Mouse (Mus musculus): ENCODE measurements at regions not wholly inside any gene's neighbourhood (a gene's known extent, or its start where the extent isn't known, plus 50 kb on each side); places are given as distances from the start of the nearest gene placed in this dataset.

DNA sequence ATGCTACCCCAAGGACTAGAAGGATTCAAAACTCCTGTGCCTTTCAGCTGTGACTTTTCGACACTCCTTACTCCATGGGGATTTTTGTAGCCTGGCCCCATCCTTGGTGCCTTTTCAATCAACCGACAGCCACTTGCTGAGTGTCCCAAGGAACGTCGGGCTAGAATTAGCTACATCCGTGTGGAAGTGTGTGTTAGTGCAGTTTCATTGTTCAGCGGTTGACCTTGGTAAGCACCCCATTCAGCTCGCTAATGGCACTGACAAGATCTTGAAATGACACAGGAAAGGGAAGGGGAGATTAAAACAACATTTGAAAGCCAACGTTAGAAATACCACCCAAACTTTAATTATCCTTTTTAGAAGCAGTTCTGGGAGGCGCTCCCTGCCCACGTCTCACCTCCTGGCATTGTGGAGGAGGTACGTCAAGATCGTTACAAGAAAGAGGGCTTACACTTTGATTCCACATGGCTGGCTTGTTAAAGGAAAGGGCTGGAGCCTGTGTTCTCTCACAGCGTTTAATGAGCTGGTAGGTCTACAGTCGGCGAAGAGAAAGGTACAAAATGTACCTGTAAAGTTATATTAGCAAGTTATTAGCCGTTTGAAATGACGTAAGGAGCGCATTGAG lies 536.4 kb downstream of the Fam19a2 start:
- ATAC-seq (ENCODE audit: low FRiP score) = no peak
- no peak overlapping the region for H3K9ac ChIP-seq (ENCODE audit: low read length)

DNA sequence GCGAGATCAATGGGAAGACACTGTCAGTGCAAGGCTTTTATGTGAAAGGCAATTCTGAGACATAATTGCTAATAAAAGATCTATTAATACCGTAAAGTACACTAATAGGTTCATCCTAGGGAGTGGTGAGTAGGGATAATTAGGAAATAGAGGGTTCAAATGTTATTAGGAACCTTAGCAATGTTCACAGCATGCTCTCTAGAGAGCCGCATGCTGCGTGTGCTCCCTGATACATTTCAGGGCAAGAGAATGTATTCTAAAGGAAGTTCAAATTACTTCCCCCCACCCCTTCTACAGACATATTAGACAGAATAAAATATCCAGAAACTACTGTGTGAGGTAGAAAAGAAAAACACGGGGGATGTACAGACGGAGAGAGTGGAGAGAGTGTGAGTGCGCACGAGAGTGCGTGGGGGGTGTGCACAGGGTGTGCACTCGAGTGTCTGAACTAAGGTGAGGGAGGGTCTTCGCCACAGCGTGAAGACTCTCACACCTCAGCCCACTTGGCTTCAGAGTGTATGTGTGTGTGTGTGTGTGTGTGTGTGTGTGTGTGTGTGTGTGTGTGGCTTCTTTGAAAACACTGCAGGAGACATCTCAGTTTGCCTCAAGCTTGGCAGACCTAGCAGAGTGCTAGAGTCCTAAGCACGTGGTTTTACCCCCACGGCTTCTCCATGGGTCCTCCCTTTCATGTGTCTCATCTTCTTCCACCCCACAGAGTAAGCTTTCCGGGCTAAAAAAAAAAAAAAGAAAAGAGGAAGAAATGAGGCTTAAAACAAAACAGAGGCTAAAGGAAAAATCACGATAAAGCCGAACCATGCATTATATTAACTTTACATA lies 537.1 kb downstream of the Fam19a2 start:
- no peak overlapping the region for H3K4me2 ChIP-seq

More for the DNA sequence above, 536.4 kb downstream of the Fam19a2 start:
- DNase-seq (ENCODE audit: low spot score, missing footprints) = no peak
- Histone ChIP-seq H3K9me3 (ENCODE audit: control insufficient read depth, low read length) (no peaks in the 10 kb centered on the region), H3K27ac (ENCODE audit: low read depth, low read length) (no peak overlapping the region), H3K4me2 (no peak overlapping the region), H3K4me3 (ENCODE audit: low read depth, low read length) (no peak overlapping the region), H3K36me3 (ENCODE audit: control insufficient read depth, insufficient read depth, low read length) (no peaks in the 10 kb centered on the region), H3K4me1 (ENCODE audit: control insufficient read depth, insufficient read depth, low read length) (no peaks in the 10 kb centered on the region), H3K27me3 (ENCODE audit: control insufficient read depth, insufficient read depth, low read length) (no peaks in the 10 kb centered on the region)
- 70% methylated on average over 18 of the region's 18 CpGs for WGBS

DNA sequence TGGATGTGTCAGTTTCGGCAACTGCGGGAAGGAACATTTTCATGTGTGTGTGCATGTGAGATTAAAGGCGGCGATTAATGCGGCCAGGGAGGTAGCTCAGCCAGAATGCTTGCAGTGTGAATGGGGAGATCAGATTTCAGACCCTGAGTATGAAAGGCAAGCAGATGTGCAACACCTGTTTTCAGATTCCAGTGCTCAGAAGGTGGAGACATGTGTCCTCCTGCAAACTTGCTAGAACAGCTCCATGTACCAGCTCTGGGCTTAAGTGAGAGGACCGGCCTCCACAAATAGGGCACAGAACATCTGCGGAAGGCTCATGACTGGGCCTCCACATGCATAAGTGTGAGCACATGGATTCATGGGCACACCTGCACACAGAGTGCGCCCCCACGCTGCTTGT lies 547.1 kb downstream of the Fam19a2 start:
- 89% methylated on average over 9 of the region's 9 CpGs for WGBS
- Histone ChIP-seq H3K36me3 (ENCODE audit: control insufficient read depth, insufficient read depth, low read length) (no peaks in the 10 kb centered on the region), H3K9me3 (ENCODE audit: control insufficient read depth, low read length) (no peaks in the 10 kb centered on the region), H3K27me3 (ENCODE audit: control insufficient read depth, insufficient read depth, low read length) (no peaks in the 10 kb centered on the region), H3K27ac (ENCODE audit: low read depth, low read length) (no peak overlapping the region), H3K4me3 (ENCODE audit: low read depth, low read length) (no peak overlapping the region), H3K4me2 (no peak overlapping the region), H3K9ac (ENCODE audit: low read length) (no peak overlapping the region), H3K4me1 (ENCODE audit: control insufficient read depth, insufficient read depth, low read length) (no peaks in the 10 kb centered on the region)
- DNase-seq (ENCODE audit: low spot score, missing footprints) = no peak
- ATAC-seq (ENCODE audit: low FRiP score) = no peak

More for the DNA sequence above, 537.1 kb downstream of the Fam19a2 start:
- no peak for DNase-seq (ENCODE audit: low spot score, missing footprints)
- Histone ChIP-seq H3K4me3 (ENCODE audit: low read depth, low read length) (no peak overlapping the region), H3K9me3 (ENCODE audit: control insufficient read depth, low read length) (no peaks in the 10 kb centered on the region), H3K27me3 (ENCODE audit: control insufficient read depth, insufficient read depth, low read length) (no peaks in the 10 kb centered on the region), H3K36me3 (ENCODE audit: control insufficient read depth, insufficient read depth, low read length) (no peaks in the 10 kb centered on the region), H3K27ac (ENCODE audit: low read depth, low read length) (no peak overlapping the region), H3K9ac (ENCODE audit: low read length) (no peak overlapping the region), H3K4me1 (ENCODE audit: control insufficient read depth, insufficient read depth, low read length) (no peaks in the 10 kb centered on the region)
- WGBS = 85% methylated on average over 17 of the region's 17 CpGs
- ATAC-seq (ENCODE audit: low FRiP score) = no peak

DNA sequence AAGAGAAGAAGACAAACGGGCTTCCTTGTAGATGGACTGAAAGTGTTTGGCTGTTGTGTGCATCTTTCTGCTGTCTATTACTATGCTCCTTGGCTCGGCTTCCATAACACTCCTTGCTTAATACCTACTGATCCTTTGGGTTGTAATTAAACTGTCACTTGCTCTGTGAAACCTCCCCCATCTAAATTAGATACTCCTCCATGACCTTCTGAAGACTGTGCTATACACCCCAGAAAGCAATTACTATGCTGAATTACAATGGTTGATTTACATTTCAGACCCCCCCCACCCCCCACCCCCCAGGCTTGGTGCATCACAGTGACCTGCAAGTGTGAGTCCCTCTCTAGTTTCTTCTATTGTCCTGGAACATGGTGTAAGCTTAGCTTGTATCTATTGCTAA lies 549.3 kb downstream of the Fam19a2 start:
- Histone ChIP-seq H3K4me2 (no peak overlapping the region), H3K4me3 (ENCODE audit: low read depth, low read length) (no peak overlapping the region), H3K36me3 (ENCODE audit: control insufficient read depth, insufficient read depth, low read length) (no peaks in the 10 kb centered on the region), H3K9me3 (ENCODE audit: control insufficient read depth, low read length) (no peaks in the 10 kb centered on the region), H3K9ac (ENCODE audit: low read length) (no peak overlapping the region), H3K27me3 (ENCODE audit: control insufficient read depth, insufficient read depth, low read length) (no peaks in the 10 kb centered on the region), H3K4me1 (ENCODE audit: control insufficient read depth, insufficient read depth, low read length) (no peaks in the 10 kb centered on the region), H3K27ac (ENCODE audit: low read depth, low read length) (no peak overlapping the region)
- ATAC-seq (ENCODE audit: low FRiP score) (0 out of 2 replicates have a peak, but pooled peaks have one; percentile 35), DNase-seq (ENCODE audit: low spot score, missing footprints) (peak; percentile 28)
- 48% methylated on average over 2 of the region's 2 CpGs for WGBS

- DNase-seq (ENCODE audit: low spot score, missing footprints) (no peak), ATAC-seq (ENCODE audit: low FRiP score) (no peak)
- no peaks in the 10 kb centered on the region for H3K27me3 ChIP-seq (ENCODE audit: control insufficient read depth, insufficient read depth, low read length)
- H3K27ac ChIP-seq (ENCODE audit: low read depth, low read length) = no peak overlapping the region
- no peak overlapping the region for H3K4me2 ChIP-seq
- H3K9me3 ChIP-seq (ENCODE audit: control insufficient read depth, low read length) = no peaks in the 10 kb centered on the region
- H3K9ac ChIP-seq (ENCODE audit: low read length) = no peak overlapping the region
- no peak overlapping the region for H3K4me3 ChIP-seq (ENCODE audit: low read depth, low read length)
- no peaks in the 10 kb centered on the region for H3K4me1 ChIP-seq (ENCODE audit: control insufficient read depth, insufficient read depth, low read length)
- 38% methylated on average over 13 of the region's 13 CpGs for WGBS
- H3K36me3 ChIP-seq (ENCODE audit: control insufficient read depth, insufficient read depth, low read length) = no peaks in the 10 kb centered on the region
Measured at GRCm38 (mm10) chr10:123840061-123840751, 576.4 kb downstream of the Fam19a2 start.

GRCm38 (mm10) chr10:123842141-123842540 lies 578.3 kb downstream of the Fam19a2 start:
- WGBS = 85% methylated on average over 8 of the region's 8 CpGs

DNA sequence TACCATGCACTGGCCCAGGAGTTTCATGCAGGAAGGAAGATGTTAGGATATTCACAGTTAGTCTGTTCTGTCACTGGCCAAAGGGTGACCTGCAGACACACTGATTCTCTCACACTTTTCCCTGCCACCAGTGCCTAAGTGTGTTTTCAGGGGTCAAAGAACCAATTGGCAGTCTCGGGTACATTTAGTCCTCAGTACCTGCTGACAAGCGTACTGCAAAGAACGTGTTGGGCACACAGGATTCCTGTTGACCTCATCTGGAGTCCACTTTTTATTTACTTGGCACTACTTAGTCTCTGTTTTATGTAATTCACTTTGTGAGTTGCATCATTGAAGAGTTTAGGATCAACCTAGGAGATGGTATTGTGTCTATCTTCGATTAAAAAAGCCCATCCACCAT lies 579.8 kb downstream of the Fam19a2 start:
- 87% methylated on average over 4 of the region's 4 CpGs for WGBS
- H3K9me3 ChIP-seq (ENCODE audit: control insufficient read depth, low read length) = no peaks in the 10 kb centered on the region
- no peaks in the 10 kb centered on the region for H3K27me3 ChIP-seq (ENCODE audit: control insufficient read depth, insufficient read depth, low read length)
- DNase-seq (ENCODE audit: low spot score, missing footprints) (no peak), ATAC-seq (ENCODE audit: low FRiP score) (no peak)
- H3K4me3 ChIP-seq (ENCODE audit: low read depth, low read length) = no peak overlapping the region
- no peak overlapping the region for H3K4me2 ChIP-seq
- H3K4me1 ChIP-seq (ENCODE audit: control insufficient read depth, insufficient read depth, low read length) = no peaks in the 10 kb centered on the region
- no peak overlapping the region for H3K27ac ChIP-seq (ENCODE audit: low read depth, low read length)
- no peak overlapping the region for H3K9ac ChIP-seq (ENCODE audit: low read length)
- H3K36me3 ChIP-seq (ENCODE audit: control insufficient read depth, insufficient read depth, low read length) = no peaks in the 10 kb centered on the region

More at GRCm38 (mm10) chr10:123842141-123842540, 578.3 kb downstream of the Fam19a2 start:
- Histone ChIP-seq H3K9me3 (ENCODE audit: control insufficient read depth, low read length) (no peaks in the 10 kb centered on the region), H3K27me3 (ENCODE audit: control insufficient read depth, insufficient read depth, low read length) (no peaks in the 10 kb centered on the region), H3K36me3 (ENCODE audit: control insufficient read depth, insufficient read depth, low read length) (no peaks in the 10 kb centered on the region), H3K9ac (ENCODE audit: low read length) (no peak overlapping the region), H3K27ac (ENCODE audit: low read depth, low read length) (no peak overlapping the region), H3K4me3 (ENCODE audit: low read depth, low read length) (no peak overlapping the region), H3K4me2 (no peak overlapping the region), H3K4me1 (ENCODE audit: control insufficient read depth, insufficient read depth, low read length) (no peaks in the 10 kb centered on the region)
- no peak for ATAC-seq (ENCODE audit: low FRiP score)
- no peak for DNase-seq (ENCODE audit: low spot score, missing footprints)

GRCm38 (mm10) chr10:123846631-123847030 lies 582.8 kb downstream of the Fam19a2 start:
- no peaks in the 10 kb centered on the region for H3K4me1 ChIP-seq (ENCODE audit: control insufficient read depth, insufficient read depth, low read length)
- H3K36me3 ChIP-seq (ENCODE audit: control insufficient read depth, insufficient read depth, low read length) = no peaks in the 10 kb centered on the region
- 91% methylated on average over 8 of the region's 8 CpGs for WGBS
- no peak overlapping the region for H3K4me3 ChIP-seq (ENCODE audit: low read depth, low read length)
- DNase-seq (ENCODE audit: low spot score, missing footprints) = no peak
- H3K9me3 ChIP-seq (ENCODE audit: control insufficient read depth, low read length) = no peaks in the 10 kb centered on the region
- no peak overlapping the region for H3K4me2 ChIP-seq
- H3K27me3 ChIP-seq (ENCODE audit: control insufficient read depth, insufficient read depth, low read length) = no peaks in the 10 kb centered on the region
- no peak overlapping the region for H3K27ac ChIP-seq (ENCODE audit: low read depth, low read length)
- H3K9ac ChIP-seq (ENCODE audit: low read length) = no peak overlapping the region
- no peak for ATAC-seq (ENCODE audit: low FRiP score)

DNA sequence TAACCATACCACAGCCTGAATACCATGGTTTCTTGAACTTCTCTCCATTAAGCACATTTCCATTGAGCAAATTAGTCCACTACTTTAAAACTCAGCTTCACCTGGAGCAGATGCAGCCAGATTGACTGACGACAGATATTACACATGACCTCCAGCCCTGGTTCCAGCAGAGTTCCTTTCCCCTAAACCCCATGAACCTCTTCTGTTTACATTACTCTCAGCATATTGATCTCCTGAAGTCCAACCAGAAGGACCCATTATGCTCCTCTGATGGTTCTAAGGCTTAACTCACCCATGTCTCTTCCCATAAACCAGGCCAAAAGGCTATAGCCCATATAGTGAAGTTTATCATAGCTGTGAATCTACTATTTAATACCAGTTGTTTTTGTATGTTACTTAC lies 584.8 kb downstream of the Fam19a2 start:
- 72% methylated on average over 1 of the region's 1 CpGs for WGBS
- ATAC-seq (ENCODE audit: low FRiP score) (no peak), DNase-seq (ENCODE audit: low spot score, missing footprints) (no peak)
- H3K27ac ChIP-seq (ENCODE audit: low read depth, low read length) = no peak overlapping the region
- no peak overlapping the region for H3K9ac ChIP-seq (ENCODE audit: low read length)
- H3K36me3 ChIP-seq (ENCODE audit: control insufficient read depth, insufficient read depth, low read length) = no peaks in the 10 kb centered on the region
- no peak overlapping the region for H3K4me3 ChIP-seq (ENCODE audit: low read depth, low read length)
- H3K27me3 ChIP-seq (ENCODE audit: control insufficient read depth, insufficient read depth, low read length) = no peaks in the 10 kb centered on the region
- H3K4me2 ChIP-seq = no peak overlapping the region
- no peaks in the 10 kb centered on the region for H3K4me1 ChIP-seq (ENCODE audit: control insufficient read depth, insufficient read depth, low read length)
- H3K9me3 ChIP-seq (ENCODE audit: control insufficient read depth, low read length) = no peaks in the 10 kb centered on the region
